Mouse (Mus musculus): Measurements from ENCODE around the gene Eif3i. TPM values are rescaled to one million over a fixed set of nuclear protein-coding genes. Genes with fewer than 3 reads are reported as not detected.

The Eif3i gene
- 100 to 1,000 TPM; 139 to 140 TPM for total RNA-seq (2021)
- long read RNA-seq, experiment 1, transcript Eif3i-201 (11 exons, 1,123 nt) = major isoform, 50 of 91 reads
- long read RNA-seq, experiment 1, partial matches to known transcripts = 36 of 91 reads
- long read RNA-seq, experiment 1, other reads (novel, unspliced or antisense) = 5 of 91 reads
- long read RNA-seq, experiment 2, transcript Eif3i-201 (11 exons, 1,123 nt) = major isoform, 38 of 80 reads
- long read RNA-seq, experiment 2, partial matches to known transcripts = 38 of 80 reads
- long read RNA-seq, experiment 2, other reads (novel, unspliced or antisense) = 4 of 80 reads

DNA sequence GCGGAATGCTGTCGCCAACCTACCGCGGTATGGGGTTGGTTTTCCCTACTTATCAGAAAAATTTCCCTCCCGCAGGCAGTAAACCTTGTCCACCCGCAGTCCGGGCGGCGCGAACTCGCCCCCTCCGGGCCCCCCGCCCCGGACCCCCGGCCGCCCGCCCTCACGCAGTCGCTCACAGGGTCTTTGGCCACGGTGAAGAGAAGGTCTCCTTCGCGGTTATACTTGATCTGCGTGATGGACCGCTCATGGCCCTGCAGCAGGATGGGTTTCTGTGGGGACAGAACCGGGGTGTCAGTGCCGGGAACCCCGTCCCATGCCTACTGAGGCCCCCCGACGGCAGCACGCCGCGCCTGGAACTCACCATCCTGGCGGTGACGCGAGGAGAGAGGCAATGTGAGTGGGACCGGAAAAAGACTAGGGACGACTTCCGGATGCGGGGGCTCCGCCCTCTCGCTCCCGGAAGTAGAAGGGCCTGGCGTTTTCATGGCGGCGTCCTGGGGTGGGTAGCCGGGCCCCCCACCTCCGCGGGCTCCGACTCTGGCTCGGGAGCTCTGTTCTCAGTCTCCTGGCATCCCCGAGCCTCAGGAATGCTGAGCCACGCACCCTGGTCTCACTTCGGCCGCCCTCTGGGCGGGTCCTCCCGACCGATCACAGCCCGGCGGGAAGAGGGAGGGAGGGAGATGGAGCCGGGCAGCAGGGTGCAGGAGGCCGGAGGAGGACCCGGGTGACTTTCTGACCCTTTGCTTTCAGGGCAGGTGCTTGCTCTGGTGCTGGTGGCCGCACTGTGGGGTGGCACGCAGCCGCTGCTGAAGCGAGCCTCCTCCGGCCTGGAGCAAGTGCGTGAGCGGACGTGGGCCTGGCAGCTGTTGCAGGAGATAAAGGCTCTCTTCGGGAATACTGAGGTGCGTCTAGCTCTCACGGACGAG is at the start of gene Eif3i, which contains the start of gene Tmem234:
Gene Eif3i, minus strand, starts transcription at position 416 of the 926 bp plus-strand sequence.
Gene Tmem234, plus strand, starts transcription at position 436 of the 926 bp plus-strand sequence.
- intact Hi-C loops (cut with DNase I) = no loop called here
- peak; percentile 85 to 86 for DNase-seq (ENCODE audit: low spot score in 2 of 2)

DNA sequence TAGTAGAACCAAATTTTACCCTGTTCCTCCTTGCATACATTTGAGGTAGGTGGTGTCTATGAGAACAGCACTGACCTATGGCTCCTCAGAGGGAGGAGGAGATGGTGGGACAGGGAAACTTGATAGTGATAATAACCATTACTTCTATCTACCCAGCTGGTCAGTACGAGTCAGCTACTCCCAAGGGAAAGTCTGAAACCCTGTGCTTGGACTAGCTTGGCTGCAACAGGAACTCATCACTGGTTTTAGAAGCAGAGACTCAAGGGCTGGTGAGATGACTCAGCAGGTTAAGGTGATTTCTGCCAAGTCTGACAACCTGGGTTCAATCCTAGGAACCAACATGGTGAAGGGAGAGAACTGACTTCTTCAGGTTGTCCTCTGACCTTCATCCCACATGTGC is 48.2 kb upstream of the Eif3i start:
- intact Hi-C loops (cut with DNase I) = no loop called here

DNA sequence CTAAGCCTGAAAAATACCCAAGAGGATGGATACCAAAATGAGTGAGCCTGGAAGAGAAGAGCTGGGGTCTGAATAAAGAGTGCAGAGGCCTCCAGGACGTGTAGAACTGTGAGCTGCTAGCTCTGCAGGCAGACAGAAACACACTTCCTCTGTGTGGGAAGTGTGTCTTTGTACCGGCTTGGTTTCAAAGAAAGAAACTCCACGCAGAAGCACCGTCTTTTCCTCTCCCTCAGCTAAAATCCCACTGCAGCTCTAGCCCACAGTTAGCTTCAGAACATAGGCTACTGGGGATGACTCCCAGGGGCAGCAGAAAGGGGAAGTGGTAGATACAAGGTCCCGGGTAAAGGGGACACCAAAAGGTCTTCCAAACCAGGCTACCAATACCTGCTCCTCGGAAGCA is 44.8 kb upstream of the Eif3i start:
- intact Hi-C loops (cut with DNase I) = no loop called here
- peak in 1 of 2 experiments; percentile 28 for DNase-seq (ENCODE audit: low spot score in 2 of 2)

More for the DNA sequence above, 48.2 kb upstream of the Eif3i start:
- DNase-seq (ENCODE audit: low spot score in 2 of 2) = no peak

DNA sequence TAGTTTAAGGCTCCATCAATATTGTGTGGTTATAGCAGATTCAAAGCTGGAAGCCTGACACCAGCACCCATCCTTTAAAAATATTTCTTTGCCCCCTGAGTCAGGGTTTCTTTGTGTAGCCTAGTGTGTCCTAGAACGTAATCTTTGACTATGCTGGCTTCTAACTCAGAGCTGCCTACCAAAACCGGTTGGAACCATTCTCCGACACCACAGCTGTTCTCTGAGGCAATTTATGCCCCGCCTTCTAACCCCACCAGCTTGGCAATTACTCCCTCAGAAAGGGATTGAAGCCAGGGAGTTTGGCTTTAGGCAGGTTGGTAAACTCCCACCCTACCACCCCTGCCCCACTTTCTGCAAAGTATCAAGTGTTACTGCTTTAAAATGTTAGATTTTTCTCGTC is 41.3 kb upstream of the Eif3i start:
- no peak for DNase-seq (ENCODE audit: low spot score in 2 of 2)
- intact Hi-C loops (cut with DNase I) = loop anchor here (2.0 kb wide), 1 partner anchor 17 kb away; no protein-coding TSS in a partner anchor

DNA sequence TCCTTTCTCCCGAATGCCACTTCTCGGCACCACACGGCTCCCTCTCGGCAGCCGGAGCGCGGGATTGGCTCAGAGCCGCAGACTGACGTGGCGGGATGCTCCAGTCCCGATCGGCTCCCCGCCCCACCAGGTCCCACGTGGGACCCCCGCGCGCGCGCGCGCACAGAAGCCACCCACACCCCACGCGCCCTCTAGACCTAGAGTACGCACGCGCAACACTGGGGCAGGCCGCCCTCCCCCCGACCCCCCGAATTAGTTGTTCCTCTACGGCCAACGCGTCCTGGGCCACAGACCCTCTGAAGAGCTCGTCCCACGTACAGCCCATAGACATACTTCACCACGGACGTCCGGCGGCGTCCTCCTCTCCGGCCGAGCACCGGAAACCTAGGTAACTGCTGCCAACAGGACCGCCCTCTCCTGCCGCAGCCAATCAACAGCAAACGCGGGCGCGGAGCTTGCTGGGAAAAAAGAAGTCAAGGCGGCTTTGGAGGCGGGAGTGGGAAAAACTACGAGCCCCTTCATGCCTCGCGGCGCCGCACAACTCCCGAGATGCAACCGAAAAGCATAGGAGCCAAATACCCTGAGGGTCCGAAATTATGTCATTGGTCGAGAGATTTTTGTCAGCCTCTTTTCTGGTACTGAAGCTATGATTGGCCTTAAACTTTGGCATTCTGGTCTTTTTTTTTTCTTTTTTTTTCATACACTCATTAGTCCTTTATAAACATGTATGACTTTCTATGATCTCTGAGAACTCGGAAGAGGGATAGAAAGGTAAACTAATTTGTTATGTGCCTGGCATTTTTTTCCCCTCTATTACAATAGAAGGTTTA is 40.4 kb upstream of the Eif3i start, which contains the start of gene Txlna:
Gene Txlna, minus strand, starts transcription at position 428 of the 830 bp plus-strand sequence.
- DNase-seq (ENCODE audit: low spot score in 2 of 2) = peak; percentile 98
- intact Hi-C loops (cut with DNase I) = loop anchor here (2.0 kb wide), 1 partner anchor 16 kb away; no protein-coding TSS in a partner anchor

DNA sequence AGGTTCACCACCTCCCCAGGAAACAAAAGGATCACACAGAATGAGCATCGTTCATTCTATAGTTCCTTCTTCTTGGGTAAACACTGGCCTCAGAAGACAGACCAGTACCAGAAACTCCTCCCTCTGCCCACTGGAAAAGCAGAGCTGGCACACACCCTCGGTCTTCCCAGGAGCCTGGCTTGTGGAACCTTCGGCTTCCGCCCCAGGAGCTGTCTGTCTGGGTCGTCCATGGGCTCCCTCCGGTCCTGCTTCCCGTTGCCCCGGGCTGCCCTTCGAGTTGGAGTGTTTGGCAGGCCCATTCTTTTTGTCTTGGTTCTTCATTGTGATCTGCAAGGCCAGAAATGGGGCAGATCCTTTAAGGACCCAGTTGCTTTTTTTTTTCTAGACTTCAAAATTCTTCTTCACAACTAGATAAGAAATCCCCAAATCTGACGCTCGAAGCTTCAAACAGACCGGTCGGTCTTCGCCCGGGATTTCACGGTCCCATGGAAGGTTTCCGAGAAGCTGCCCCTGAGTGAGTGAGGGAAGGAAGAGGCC is 39.7 kb upstream of the Eif3i start:
- intact Hi-C loops (cut with DNase I) = loop anchor here (2.0 kb wide), 1 partner anchor 15 kb away; no protein-coding TSS in a partner anchor
- no peak for DNase-seq (ENCODE audit: low spot score in 2 of 2)

DNA sequence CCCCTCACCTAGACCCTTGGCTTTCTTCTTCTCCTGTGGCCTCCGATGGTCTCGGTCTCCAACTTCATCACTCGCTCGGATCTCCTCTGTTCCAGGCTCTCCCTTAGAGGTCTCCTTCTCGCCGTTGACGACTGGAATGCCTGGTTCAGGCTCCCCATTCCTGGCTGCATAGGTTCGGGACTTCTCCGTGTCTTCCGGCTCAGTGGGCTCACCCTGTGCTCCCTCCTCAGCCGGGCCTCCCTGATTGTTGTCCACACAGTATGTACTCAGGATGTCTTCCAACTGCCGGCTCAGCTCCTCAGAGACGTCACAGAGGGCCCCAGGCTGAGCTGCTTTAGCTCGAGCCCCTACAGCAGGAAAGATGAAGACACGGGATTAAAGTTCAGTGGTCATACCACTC is 38.8 kb upstream of the Eif3i start:
- intact Hi-C loops (cut with DNase I) = no loop called here
- no peak for DNase-seq (ENCODE audit: low spot score in 2 of 2)

DNA sequence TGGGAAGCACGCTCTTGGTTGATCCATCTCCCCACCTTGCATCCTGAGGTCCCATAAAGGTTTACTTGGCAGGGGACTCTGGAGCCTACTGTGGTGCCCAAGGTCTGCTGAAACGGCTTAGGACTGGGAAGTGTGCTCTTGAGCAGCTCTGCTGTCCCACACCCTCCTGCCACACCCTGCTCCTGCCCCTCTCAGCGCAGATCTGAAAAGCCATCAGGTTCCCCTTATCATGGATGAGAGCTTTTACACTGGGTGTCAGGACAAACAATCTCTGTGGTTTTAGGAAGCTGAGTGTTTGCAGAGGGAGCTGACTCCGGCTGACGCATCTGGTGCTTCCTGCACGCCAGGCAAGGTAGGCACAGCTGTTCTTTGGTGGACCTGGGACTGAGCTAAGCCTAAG is 33.4 kb upstream of the Eif3i start:
- intact Hi-C loops (cut with DNase I) = no loop called here
- no peak for DNase-seq (ENCODE audit: low spot score in 2 of 2)

DNA sequence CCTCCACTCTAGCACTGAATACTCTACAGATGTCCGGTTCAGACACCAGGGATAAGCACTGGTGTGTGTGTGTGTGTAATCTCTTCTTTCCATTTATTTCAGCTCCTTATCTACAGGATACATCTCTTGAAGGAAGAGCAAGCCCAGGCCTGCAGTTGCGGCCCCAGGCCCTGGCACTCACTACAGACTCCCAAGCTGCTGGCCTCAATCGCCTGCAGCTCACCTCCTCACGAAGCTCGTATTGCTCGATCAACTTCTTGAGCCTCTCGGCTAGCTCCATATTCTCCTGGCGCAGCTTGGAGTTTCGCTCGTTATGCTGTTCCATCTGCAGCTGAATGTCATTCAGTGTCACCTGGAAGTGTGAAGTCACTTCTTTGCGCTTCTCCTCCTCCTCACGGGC is 31.4 kb upstream of the Eif3i start:
- intact Hi-C loops (cut with DNase I) = no loop called here

DNA sequence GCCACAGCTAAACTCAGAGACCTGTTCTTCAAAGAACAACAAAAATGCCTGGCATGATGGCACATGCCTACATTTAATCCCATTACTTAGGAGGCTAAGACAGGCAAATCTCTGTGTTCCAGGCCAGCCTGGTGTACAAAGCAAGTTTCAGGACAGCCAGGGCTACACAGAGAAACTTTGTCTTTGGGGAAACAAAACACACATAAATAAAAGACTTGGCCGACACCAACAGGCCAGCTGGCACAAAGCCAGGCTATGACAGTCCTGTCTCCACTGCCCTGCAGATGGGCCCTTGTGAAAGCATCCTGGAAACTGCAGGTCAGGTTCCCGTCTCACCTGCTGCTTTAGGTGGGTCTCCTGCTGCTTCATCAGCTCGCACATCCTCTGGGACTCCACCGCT is 30.5 kb upstream of the Eif3i start:
- intact Hi-C loops (cut with DNase I) = no loop called here
- DNase-seq (ENCODE audit: low spot score in 2 of 2) = no peak

More for the DNA sequence above, 31.4 kb upstream of the Eif3i start:
- DNase-seq (ENCODE audit: low spot score in 2 of 2) = no peak

DNA sequence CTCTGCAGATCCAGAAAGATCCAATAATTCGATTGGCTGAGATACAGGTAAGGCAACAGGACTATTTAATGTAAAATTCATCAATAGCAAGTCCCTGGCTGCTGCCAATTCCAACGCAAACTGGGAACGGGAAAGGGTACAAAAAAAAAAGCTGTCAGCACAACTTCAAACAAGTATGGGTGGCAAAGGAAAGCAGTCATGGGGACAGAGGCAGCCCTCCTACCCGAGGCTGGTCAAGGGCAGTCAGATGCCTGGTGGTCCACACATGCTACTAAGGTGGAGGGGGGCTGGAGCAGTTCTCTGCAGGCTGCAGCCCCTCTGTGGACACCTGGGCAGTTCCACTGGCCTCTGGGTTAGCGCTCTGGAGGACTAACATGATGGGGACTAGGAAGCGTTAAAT is 25.6 kb upstream of the Eif3i start:
- intact Hi-C loops (cut with DNase I) = no loop called here
- DNase-seq (ENCODE audit: low spot score in 2 of 2) = no peak

DNA sequence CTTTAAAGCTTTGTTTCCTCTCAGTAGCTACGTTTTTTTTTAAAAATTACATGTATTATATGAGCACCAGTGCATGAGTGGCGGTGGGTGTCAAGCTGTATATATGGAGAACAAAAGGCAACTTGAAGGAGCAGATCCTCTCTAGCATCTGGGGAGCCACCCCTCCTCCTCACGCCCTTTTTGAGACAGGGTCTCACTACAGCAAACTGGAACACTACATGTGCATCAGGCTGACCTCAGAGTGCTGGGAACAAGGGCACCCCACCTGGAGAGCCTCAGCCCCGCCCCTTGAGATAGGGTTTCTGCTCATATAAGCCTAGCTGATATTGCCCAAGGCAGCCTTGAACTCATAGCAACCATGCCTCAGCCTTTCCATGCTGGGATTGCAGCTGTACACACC is 25.0 kb upstream of the Eif3i start:
- intact Hi-C loops (cut with DNase I) = loop anchor here (2.0 kb wide), 1 partner anchor 15 kb away; the partner anchor contains the start of gene Txlna
- no peak for DNase-seq (ENCODE audit: low spot score in 2 of 2)

DNA sequence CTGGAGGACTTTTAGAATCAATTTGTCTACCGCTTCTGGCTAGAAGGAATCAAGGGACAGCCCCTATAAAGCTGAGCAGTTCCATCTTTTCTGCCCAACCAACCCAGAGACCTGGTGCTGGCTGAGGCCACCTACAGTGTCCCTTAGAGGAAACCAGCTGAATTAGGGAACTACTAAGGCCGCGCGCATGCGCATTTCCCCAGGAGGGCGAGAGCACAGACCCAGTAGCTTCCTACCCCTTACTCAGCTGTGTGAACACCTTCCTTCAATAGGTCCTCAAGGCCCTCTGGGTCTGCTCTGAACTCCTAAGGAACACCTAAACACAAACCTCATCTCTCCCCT is 24.6 kb upstream of the Eif3i start:
- intact Hi-C loops (cut with DNase I) = loop anchor here (2.0 kb wide), 1 partner anchor 16 kb away; the partner anchor contains the start of gene Txlna
- DNase-seq (ENCODE audit: low spot score in 2 of 2) = peak; percentile 68 to 74

DNA sequence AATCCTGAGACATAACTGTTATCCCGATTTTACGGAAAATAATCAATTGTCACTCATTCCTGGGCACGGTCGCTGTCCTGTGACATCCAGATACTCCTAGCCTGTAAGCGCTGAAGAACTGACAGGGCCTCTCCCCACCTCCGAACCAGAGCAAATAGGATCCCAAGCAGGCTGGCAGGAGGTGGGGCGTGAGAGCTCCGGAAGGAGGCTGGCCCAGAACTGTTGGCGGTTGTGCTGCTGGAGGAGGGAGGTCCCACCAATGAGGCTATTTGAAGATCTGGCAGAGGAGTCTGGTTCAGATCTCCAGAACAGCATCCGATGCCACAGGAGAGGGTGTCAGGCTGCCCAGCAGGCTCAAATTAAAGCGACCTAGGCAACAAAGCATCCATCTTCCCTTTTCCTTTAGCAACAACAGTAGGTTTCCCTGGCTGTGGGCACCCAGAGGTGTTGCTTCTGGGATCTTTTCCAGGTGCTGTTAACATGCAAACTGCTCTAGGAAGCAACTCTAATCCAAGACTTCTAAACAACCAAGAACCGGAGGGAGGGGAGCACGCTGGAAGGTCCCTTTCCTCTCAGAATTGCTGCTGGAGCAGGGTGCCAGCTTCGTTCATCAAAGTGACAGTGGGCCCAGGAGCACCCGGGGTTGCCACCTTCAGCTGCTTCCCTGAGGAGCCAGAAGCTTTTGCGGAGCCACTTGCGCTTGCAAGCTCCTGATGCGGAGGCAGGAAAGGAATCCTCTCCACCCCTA is 24.0 kb upstream of the Eif3i start:
- intact Hi-C loops (cut with DNase I) = loop anchor here (2.0 kb wide), 1 partner anchor 16 kb away; the partner anchor contains the start of gene Txlna
- peak; percentile 89 to 96 for DNase-seq (ENCODE audit: low spot score in 2 of 2)

DNA sequence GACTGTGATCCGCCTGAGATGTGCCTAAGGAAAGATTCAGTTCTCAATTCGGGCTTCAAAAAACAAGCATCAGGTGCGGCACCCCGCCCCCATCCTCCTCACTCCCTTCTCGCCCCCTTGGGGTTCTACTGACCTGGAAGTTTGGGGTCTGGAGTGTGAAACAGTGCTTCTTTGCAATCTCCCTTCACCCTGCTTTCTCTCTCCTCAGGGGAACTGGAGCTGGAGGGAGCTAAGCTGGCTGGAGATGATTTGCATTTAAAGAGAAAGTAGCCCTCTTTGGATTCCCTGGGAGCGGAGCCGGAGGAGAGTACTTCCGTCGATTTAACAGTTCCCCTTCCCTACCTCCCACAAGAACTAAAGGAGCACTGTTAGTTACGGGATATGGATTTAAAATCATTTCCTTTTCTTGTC is 23.2 kb upstream of the Eif3i start, which contains the start of gene Ccdc28b:
Gene Ccdc28b, minus strand, starts transcription at position 267 of the 411 bp plus-strand sequence.
- intact Hi-C loops (cut with DNase I) = loop anchor here (2.0 kb wide), 1 partner anchor 17 kb away; the partner anchor contains the start of gene Txlna
- DNase-seq (ENCODE audit: low spot score in 2 of 2) = peak; percentile 61 to 73

DNA sequence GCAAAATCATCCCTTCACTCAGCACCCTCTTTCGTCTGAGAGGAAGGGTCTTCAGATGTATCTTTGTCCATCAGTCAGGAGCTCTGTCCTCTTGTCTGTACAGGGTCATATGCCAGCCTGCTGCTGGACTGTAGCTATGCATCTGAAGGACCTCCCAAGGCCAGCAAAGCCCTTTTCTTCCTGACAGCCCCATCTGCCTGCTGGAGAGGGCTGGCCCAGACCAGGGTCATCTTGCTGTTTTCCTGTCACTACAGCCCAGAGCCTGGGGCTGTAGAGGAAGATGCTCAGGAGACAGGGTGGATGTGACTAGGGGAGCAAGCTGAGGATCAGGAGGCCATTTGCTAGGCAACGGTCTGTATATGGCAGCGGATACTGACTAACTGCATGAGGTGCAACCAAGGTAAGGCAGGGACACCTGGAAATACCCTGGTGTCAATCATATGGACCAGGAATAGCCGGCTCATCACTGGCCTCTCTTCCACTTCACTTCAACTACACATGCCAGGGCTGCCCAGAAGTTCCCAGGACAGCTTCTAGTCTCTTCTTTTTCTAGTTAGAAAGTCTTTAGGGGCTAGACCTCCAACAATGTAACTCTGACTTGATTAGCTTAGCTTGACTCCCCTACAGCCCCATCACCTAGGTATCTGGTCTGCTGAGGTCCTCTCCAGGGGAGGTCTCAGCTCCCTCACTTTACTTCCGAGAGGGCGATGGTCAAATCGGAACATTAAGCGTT is 22.5 kb upstream of the Eif3i start:
- intact Hi-C loops (cut with DNase I) = no loop called here
- DNase-seq (ENCODE audit: low spot score in 2 of 2) = no peak

DNA sequence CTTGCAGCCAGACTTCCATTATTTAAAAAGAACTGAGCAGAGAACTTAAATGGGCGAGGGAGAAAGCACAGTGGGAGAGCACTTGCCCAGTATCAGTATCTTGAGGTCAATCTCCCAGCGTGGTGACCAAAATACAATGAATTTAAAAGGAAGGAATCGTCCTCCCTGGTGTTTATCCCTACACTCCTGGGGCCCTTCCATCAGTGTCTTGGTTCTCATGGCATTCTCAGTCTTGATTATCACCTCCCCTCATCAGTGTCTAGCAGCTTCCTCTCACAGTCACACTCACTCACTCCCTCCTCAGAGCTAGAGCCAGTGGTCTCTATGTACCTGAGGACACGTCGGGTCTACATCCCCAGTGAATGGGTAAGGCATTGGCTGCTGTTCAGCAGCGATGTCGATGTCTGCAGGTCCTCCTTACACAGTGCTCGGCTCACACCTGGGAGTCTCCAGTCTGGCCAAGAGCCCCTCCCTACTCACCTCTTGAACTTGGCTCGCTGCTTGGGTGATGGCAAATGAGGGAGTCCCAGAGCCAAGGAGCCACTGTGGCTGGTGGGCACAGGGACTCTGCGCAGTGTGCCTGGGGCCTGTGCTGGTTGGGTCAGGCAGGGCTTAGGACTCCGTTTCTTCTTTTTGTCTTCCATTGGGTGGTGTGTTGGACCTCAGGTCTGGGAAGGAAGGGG is 21.8 kb upstream of the Eif3i start:
- intact Hi-C loops (cut with DNase I) = no loop called here
- DNase-seq (ENCODE audit: low spot score in 2 of 2) = no peak
